Mouse (Mus musculus): ENCODE results near the gene Tmx2. TPM values are rescaled to one million over a fixed set of nuclear protein-coding genes. Genes with fewer than 3 reads are reported as not detected.

Tmx2 gene
- polyA plus RNA-seq, 1 experiment from 2014 or later: 140 TPM

- under 1% methylated on average over 104 of the region's 107 CpGs for WGBS
- Histone ChIP-seq H3K36me3 (peaks cover 3% of the 10 kb centered on the region), H3K4me1 (replicated peaks) (no peaks in the 10 kb centered on the region; the same call in 1 of the 2 replicates), H3K9ac (peak within 1 kb of the TSS; percentile 91), H3K4me2 (replicated peaks) (peak within 1 kb of the TSS; percentile 82), H3K27ac (peak within 1 kb of the TSS; percentile 100), H3K9me3 (no peaks in the 10 kb centered on the region), H3K4me3 (replicated peaks) (peak within 1 kb of the TSS; percentile 98), H3K27me3 (replicated peaks) (no peaks in the 10 kb centered on the region)
- peak; percentile 96 for ATAC-seq
Measured at GRCm38 (mm10) chr2:84714811-84715561, 36.0 kb upstream of the Tmx2 start, which contains the start of gene Zdhhc5. Gene Zdhhc5 (minus strand): TSS chr2:84715180.

GRCm38 (mm10) chr2:84714422-84714810 lies 35.5 kb upstream of the Tmx2 start:
- no peaks in the 10 kb centered on the region; the same call in 1 of the 2 replicates for H3K4me1 ChIP-seq (replicated peaks)
- no peak for ATAC-seq
- no peaks in the 10 kb centered on the region for H3K27me3 ChIP-seq (replicated peaks)
- WGBS: 0% methylated on average over 26 of the region's 26 CpGs
- peak overlapping the region; percentile 98 for H3K4me3 ChIP-seq (replicated peaks)
- H3K36me3 ChIP-seq: peaks cover 6% of the 10 kb centered on the region
- H3K9ac ChIP-seq: peak overlapping the region; percentile 91
- H3K9me3 ChIP-seq: no peaks in the 10 kb centered on the region
- H3K4me2 ChIP-seq (replicated peaks): peak overlapping the region; percentile 60
- peak overlapping the region; percentile 100 for H3K27ac ChIP-seq

GRCm38 (mm10) chr2:84711898-84712297 lies 33.0 kb upstream of the Tmx2 start:
- no peak overlapping the region for H3K4me2 ChIP-seq (replicated peaks)
- no peak overlapping the region for H3K27ac ChIP-seq
- no peaks in the 10 kb centered on the region for H3K9me3 ChIP-seq
- no peak overlapping the region for H3K4me3 ChIP-seq (replicated peaks)
- no peak for ATAC-seq
- 90% methylated on average over 2 of the region's 2 CpGs for WGBS
- H3K9ac ChIP-seq: no peak overlapping the region
- H3K4me1 ChIP-seq (replicated peaks): no peaks in the 10 kb centered on the region; the same call in 1 of the 2 replicates
- no peaks in the 10 kb centered on the region for H3K27me3 ChIP-seq (replicated peaks)
- H3K36me3 ChIP-seq: peaks cover 6% of the 10 kb centered on the region

GRCm38 (mm10) chr2:84707523-84707922 lies 28.6 kb upstream of the Tmx2 start:
- WGBS: 49% methylated on average over 1 of the region's 1 CpGs
- Histone ChIP-seq H3K36me3 (peaks cover 6% of the 10 kb centered on the region), H3K27me3 (replicated peaks) (no peaks in the 10 kb centered on the region), H3K4me1 (replicated peaks) (0 out of 2 replicates have a peak, but pooled peaks cover 2% of the 10 kb centered on the region), H3K27ac (no peak overlapping the region), H3K9me3 (no peaks in the 10 kb centered on the region), H3K9ac (no peak overlapping the region), H3K4me2 (replicated peaks) (no peak overlapping the region), H3K4me3 (replicated peaks) (no peak overlapping the region)
- ATAC-seq: no peak

DNA sequence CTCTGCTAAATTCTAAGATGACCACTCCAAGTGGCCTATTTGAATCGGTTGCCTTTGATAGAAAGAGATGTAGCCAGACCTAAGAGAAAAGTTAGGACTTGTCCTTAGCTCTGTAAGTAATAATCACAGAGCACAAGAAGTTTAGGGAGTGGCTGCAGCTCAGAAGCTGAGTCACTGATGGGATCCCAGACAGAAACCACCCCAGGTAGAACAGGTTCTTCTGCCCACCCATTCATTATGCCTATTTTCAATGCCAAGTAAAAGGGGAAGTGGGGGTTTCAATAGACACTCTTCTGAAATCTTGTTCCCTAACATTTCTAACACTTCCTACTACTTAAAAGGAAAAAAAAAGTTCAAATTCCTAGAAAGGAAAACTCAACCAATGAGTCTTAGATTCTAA lies 26.4 kb upstream of the Tmx2 start:
- peak overlapping the region; percentile 44; the same call in 1 of the 2 replicates for H3K27ac ChIP-seq

DNA sequence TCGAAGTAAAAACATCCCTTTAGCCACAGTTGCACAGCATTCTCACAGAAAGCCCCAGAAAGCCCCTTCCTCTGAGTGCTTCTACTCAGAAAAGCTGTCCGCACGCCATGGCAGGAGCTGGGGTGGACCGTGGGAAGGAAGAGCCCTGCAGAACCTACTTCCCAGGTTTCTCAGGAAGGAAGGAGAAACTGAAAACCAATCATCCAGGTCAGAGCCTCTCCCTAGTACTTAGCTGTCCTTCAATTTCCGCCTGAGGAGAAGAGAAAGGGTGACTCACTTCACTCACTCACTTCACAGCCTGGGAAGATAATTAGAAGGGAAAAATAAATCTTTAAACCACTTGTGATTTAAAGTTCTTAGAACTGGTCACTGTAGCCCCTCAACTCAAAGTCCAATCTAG lies 25.4 kb upstream of the Tmx2 start:
- H3K9me3 ChIP-seq: no peaks in the 10 kb centered on the region
- no peak overlapping the region for H3K9ac ChIP-seq
- no peaks in the 10 kb centered on the region for H3K27me3 ChIP-seq (replicated peaks)
- peak overlapping the region; percentile 54; the same call in 1 of the 2 replicates for H3K27ac ChIP-seq
- H3K4me2 ChIP-seq (replicated peaks): no peak overlapping the region
- H3K4me1 ChIP-seq (replicated peaks): 0 out of 2 replicates have a peak, but pooled peaks cover 2% of the 10 kb centered on the region
- WGBS: 78% methylated on average over 5 of the region's 5 CpGs
- ATAC-seq: peak; percentile 59; the same call in 1 of the 2 replicates
- no peak overlapping the region for H3K4me3 ChIP-seq (replicated peaks)
- H3K36me3 ChIP-seq: peaks cover 2% of the 10 kb centered on the region; the same call in 1 of the 2 replicates

More for the DNA sequence above, 26.4 kb upstream of the Tmx2 start:
- no peak overlapping the region for H3K4me2 ChIP-seq (replicated peaks)
- H3K4me3 ChIP-seq (replicated peaks): no peak overlapping the region
- H3K9me3 ChIP-seq: no peaks in the 10 kb centered on the region
- WGBS: 82% methylated on average over 1 of the region's 1 CpGs
- H3K4me1 ChIP-seq (replicated peaks): 0 out of 2 replicates have a peak, but pooled peaks cover 2% of the 10 kb centered on the region
- peaks cover 5% of the 10 kb centered on the region for H3K36me3 ChIP-seq
- ATAC-seq: peak; percentile 59; the same call in 1 of the 2 replicates
- no peaks in the 10 kb centered on the region for H3K27me3 ChIP-seq (replicated peaks)
- no peak overlapping the region for H3K9ac ChIP-seq

GRCm38 (mm10) chr2:84703497-84703896 lies 24.6 kb upstream of the Tmx2 start:
- 94% methylated on average over 1 of the region's 1 CpGs for WGBS
- no peak for ATAC-seq
- H3K4me3 ChIP-seq (replicated peaks): no peak overlapping the region
- H3K27ac ChIP-seq: no peak overlapping the region
- H3K27me3 ChIP-seq (replicated peaks): no peaks in the 10 kb centered on the region
- H3K9me3 ChIP-seq: no peaks in the 10 kb centered on the region
- H3K4me1 ChIP-seq (replicated peaks): 0 out of 2 replicates have a peak, but pooled peaks cover 2% of the 10 kb centered on the region
- H3K9ac ChIP-seq: no peak overlapping the region
- H3K4me2 ChIP-seq (replicated peaks): no peak overlapping the region
- peaks cover 3% of the 10 kb centered on the region; the same call in 1 of the 2 replicates for H3K36me3 ChIP-seq

DNA sequence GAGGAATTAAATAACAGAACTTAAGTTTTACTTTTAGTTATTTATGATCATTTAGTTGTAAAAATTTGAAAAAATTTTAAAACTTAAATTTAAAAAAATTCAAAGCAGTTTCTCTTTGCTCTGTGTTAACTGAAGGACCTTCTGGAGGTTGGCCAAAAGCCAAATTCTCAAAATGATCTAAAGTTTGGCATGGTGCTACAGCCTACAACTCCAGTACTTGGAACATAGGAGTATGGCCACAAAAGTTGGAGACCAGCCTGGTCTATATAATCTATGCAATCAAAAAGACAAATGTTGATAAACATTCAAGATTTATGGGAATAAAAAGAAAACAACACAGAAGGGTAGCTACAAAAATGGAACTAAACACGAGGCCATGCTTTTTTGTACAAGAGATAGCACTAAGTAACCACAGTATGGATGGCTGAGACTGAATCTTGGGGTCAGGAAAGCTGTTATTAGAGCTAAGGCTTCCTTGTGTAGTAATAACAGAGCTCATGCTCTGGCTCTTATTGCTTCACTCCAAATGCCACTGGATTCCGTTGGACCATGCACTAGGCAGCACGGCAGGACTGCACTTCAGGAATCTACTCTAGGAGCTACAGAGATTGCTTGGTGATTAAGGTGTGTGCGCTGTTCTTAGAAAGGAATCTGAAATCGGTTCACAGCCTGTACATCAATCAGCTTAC lies 16.2 kb upstream of the Tmx2 start:
- peaks cover 25% of the 10 kb centered on the region; the same call in 1 of the 2 replicates for H3K36me3 ChIP-seq
- WGBS: 74% methylated on average over 5 of the region's 5 CpGs
- H3K27me3 ChIP-seq (replicated peaks): no peaks in the 10 kb centered on the region
- peak; percentile 34; the same call in 1 of the 2 replicates for ATAC-seq
- no peaks in the 10 kb centered on the region for H3K4me1 ChIP-seq (replicated peaks)
- no peak overlapping the region for H3K4me2 ChIP-seq (replicated peaks)
- no peaks in the 10 kb centered on the region for H3K9me3 ChIP-seq
- H3K9ac ChIP-seq: no peak overlapping the region
- H3K27ac ChIP-seq: no peak overlapping the region
- H3K4me3 ChIP-seq (replicated peaks): no peak overlapping the region

GRCm38 (mm10) chr2:84690050-84690449 lies 11.1 kb upstream of the Tmx2 start:
- Histone ChIP-seq H3K27ac (no peak overlapping the region), H3K4me3 (replicated peaks) (no peak overlapping the region), H3K36me3 (peaks cover 42% of the 10 kb centered on the region), H3K4me2 (replicated peaks) (no peak overlapping the region), H3K4me1 (replicated peaks) (no peaks in the 10 kb centered on the region), H3K9ac (no peak overlapping the region), H3K27me3 (replicated peaks) (no peaks in the 10 kb centered on the region), H3K9me3 (no peaks in the 10 kb centered on the region)
- WGBS: 93% methylated on average over 12 of the region's 12 CpGs
- ATAC-seq: no peak

DNA sequence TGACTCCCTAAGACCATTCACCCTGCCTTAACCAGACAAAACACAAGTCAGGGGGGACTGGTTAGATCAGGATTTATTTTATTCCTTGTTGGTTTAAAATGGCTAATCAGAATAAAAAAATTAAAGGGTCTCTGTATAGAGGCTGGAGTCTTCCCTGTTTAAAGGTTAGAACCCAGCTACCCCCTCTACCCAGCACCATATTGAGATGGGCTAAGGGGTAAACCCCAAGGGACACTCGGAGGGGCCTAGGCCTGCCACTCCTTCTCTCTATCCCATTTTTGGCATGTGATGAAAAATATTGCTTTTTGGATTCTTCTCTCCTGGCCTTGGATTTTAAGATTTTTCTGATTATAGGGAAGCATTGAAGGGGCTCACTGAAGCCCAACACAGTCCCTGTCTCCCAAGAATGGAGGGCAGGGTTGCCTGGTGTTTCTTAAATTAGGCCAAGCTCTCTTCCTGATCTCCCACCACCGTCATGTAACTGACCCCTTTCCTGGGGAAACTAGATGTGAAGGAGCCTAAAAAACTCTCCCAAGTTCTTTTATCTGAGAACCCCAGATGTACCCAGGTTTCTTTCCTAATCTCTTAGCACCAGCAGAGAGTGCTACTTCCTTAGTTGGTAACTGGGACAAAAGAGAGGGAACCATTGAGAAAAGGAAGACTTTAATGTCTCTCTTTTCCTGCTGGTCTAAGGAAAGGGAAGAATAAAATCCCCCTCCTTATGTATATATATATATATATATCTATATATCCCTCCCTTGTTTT lies 9.3 kb upstream of the Tmx2 start:
- ATAC-seq: no peak
- H3K4me3 ChIP-seq (replicated peaks): no peak overlapping the region
- H3K27me3 ChIP-seq (replicated peaks): no peaks in the 10 kb centered on the region
- peaks cover 38% of the 10 kb centered on the region for H3K36me3 ChIP-seq
- no peaks in the 10 kb centered on the region for H3K9me3 ChIP-seq
- no peak overlapping the region for H3K27ac ChIP-seq
- H3K4me2 ChIP-seq (replicated peaks): no peak overlapping the region
- no peaks in the 10 kb centered on the region for H3K4me1 ChIP-seq (replicated peaks)
- H3K9ac ChIP-seq: no peak overlapping the region
- WGBS: 89% methylated on average over 2 of the region's 2 CpGs

GRCm38 (mm10) chr2:84682605-84683183 lies 3.8 kb upstream of the Tmx2 start:
- Histone ChIP-seq H3K4me3 (replicated peaks) (no peak overlapping the region), H3K27ac (no peak overlapping the region), H3K9me3 (no peaks in the 10 kb centered on the region), H3K4me1 (replicated peaks) (peaks cover 3% of the 10 kb centered on the region; the same call in 1 of the 2 replicates), H3K9ac (no peak overlapping the region), H3K36me3 (peaks cover 14% of the 10 kb centered on the region), H3K27me3 (replicated peaks) (no peaks in the 10 kb centered on the region), H3K4me2 (replicated peaks) (no peak overlapping the region)
- 65% methylated on average over 6 of the region's 6 CpGs for WGBS
- ATAC-seq: no peak
